Mouse (Mus musculus) cerebral cortex, adult 2 months (tissue): ENCODE data around the gene Hoxb8.

ENCODE experiments used
- WGBS: fragments of 180-500 bp; shearing (Covaris S2); methylation state at CpG from one replicate; pipeline ENCODE4 v1.1.7; 2018; 5-methylcytosine and 5-hydroxymethylcytosine counted together

Gene Hoxb8

GRCm38 (mm10) chr11:96268031-96268745, 13.5 kb upstream of the Hoxb8 start:
- WGBS = 4% methylated on average over 1 of the region's 1 CpGs

GRCm38 (mm10) chr11:96269869-96270268, 11.8 kb upstream of the Hoxb8 start:
- WGBS = 4% methylated on average over 19 of the region's 19 CpGs

DNA sequence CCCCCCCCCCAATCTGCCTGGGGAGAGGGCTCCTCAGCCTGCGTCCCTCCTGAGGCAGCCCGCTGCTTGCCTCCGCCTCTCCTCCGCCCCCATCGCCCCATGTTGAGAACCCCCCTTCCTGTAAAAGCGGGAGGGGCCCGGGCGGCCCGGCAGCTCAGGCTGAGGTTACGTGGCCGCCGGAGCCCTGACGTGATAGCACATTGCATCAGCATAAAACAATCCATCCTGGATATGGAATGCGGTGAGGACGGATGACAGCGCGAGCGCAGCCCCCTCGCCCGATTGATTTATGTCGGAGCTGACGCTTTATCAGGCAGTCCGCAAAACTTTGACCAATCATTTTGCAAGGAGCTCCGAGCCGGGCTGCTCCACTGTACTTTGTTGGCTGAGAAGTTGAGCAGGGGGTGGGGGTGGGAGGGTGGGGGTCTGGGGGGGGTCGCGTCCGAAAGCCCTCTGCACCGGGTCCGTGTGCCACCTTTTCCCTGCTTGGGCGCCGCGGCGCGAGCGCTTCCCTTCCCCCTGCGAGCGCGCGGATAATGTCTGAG, 10.6 kb upstream of the Hoxb8 start, which contains the start of gene Hoxb9:
Gene Hoxb9, plus strand, starts transcription at position 462 of the 545 bp plus-strand sequence.
- 1% methylated on average over 40 of the region's 40 CpGs for WGBS

GRCm38 (mm10) chr11:96271541-96272011, 10.1 kb upstream of the Hoxb8 start:
- WGBS = 2% methylated on average over 52 of the region's 52 CpGs

GRCm38 (mm10) chr11:96272024-96272921, 9.4 kb upstream of the Hoxb8 start:
- 2% methylated on average over 57 of the region's 58 CpGs for WGBS

DNA sequence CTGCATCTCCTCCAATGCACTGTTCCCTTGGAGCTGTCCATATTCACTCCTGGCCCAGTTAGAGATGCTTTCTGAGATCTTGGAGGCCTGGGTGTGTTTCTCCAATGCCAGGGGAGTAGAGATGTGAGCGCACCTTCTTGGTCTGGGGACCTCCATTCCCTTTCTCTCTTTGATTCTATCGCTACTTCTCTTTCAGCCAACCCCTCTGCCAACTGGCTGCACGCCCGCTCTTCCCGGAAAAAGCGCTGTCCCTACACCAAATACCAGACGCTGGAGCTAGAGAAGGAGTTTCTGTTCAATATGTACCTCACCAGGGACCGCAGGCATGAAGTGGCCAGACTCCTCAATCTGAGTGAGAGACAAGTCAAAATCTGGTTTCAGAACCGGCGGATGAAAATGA, 7.3 kb upstream of the Hoxb8 start:
- 12% methylated on average over 10 of the region's 10 CpGs for WGBS

- 9% methylated on average over 4 of the region's 4 CpGs for WGBS
Measured at GRCm38 (mm10) chr11:96275896-96276295, 5.8 kb upstream of the Hoxb8 start.

GRCm38 (mm10) chr11:96277151-96278044, 4.3 kb upstream of the Hoxb8 start:
- 3% methylated on average over 35 of the region's 35 CpGs for WGBS

GRCm38 (mm10) chr11:96278324-96278723, 3.4 kb upstream of the Hoxb8 start:
- WGBS = 17% methylated on average over 14 of the region's 14 CpGs

DNA sequence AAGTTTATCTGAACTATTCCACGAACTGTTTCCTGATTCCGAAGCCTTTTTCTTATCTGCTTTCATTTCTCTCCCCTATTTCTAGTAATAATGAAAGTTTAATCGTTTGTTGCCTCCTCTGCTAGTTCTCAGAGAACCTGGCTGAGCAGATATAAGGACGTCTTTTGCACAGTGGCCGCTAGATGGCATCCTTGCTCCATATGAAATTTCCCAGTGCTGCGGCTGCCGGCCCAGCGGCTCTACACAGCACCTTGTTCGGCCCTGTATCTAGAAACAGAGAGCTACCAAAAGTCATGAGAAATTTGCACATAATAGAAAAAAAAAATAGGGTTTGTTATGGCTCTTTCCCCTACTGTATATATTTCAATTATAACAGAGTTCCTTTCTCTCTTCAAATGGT, 2.9 kb upstream of the Hoxb8 start:
- WGBS = under 1% methylated on average over 9 of the region's 9 CpGs

DNA sequence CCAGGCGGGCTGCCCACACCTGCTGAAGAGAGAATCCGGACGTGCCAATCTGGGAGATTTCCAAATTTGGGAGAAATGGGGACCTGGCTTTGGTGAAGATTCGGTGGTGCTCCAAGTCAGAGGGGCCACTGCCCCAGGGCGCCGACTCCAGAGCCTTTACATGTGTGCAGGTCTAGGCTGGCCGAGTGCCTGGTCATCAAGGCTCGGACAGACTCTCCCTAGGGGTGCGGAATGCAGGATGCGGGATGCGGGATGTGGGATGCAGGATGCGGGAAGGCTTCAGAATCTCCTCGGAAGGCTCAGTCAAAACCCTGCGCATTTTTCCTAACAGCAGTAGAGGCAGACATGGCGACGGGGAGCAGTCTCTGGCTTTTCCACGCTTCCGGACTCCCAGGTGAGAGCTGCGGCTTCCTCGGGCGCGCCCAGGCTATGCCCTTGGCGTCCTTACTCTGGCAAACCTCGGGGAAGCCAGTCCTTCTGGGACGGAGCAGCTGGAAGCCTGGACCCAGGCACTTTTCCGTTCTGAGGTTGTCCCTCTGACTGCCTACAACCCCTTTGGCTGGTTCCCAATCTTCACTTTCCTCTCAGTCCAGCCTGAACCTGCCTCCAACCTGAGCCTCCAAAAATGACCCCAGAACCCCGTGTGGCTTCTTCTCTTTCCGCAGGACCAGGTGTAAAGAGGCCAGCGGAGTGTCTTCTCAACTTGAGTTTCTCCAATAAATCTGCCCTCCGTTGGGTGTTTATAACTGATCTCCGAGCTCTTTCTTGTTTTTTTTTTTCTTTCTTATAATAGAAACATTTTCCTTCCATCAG, 2.1 kb upstream of the Hoxb8 start:
- 3% methylated on average over 31 of the region's 31 CpGs for WGBS

DNA sequence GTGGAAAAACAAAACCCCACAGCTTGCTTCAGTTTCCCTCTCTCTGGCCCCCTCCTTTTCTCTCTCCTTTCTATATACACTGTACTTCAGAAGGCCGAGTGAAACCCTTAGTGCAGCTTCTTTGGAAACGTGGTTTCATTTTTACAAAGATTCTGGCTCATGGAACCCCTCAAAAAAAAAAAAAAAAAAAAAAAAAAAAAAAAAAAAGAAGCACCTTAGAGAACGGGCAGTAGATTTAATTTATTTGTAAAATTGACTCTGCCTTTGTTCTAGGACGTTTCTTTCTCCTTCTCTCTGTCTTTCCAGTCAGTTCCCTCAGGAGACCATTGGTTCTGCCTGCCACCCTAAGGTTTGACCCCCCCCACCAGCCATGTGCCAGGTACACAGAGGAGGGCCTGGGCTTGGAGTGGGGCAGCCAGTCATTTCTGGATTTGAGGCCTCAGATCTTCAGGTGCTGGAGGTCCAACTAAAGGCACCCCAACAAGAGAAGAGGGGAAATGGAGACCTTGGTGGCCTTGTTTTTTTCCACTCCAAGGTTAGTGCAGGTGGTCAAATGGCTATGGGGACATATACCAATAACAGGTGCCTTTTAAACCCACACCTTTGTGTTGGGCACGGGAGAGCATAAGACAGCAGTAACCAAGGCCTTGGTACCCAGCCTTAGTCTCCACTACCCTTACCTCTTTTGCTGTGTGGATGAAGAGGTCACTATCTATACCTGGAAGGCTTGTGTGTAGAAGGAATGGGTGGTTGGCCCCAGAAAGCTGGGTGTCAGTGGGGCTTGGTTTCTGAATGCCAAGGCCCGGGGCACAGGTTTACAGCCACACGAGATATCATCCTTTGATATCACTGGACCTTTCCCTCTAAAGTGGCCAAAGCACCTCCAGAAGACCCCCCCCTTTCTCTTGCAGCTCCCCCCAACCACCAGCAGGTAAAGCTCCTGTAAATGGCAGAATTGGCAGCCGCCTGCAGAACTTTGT, 1.0 kb upstream of the Hoxb8 start:
- WGBS = 15% methylated on average over 8 of the region's 8 CpGs

- WGBS = 7% methylated on average over 18 of the region's 18 CpGs
Measured at GRCm38 (mm10) chr11:96281396-96281795, 309 bp upstream of the Hoxb8 start.

GRCm38 (mm10) chr11:96282795-96283430, 1.2 kb downstream of the Hoxb8 start:
- WGBS = 3% methylated on average over 49 of the region's 49 CpGs

- 2% methylated on average over 48 of the region's 49 CpGs for WGBS
Measured at GRCm38 (mm10) chr11:96284041-96284749, 2.5 kb downstream of the Hoxb8 start.

DNA sequence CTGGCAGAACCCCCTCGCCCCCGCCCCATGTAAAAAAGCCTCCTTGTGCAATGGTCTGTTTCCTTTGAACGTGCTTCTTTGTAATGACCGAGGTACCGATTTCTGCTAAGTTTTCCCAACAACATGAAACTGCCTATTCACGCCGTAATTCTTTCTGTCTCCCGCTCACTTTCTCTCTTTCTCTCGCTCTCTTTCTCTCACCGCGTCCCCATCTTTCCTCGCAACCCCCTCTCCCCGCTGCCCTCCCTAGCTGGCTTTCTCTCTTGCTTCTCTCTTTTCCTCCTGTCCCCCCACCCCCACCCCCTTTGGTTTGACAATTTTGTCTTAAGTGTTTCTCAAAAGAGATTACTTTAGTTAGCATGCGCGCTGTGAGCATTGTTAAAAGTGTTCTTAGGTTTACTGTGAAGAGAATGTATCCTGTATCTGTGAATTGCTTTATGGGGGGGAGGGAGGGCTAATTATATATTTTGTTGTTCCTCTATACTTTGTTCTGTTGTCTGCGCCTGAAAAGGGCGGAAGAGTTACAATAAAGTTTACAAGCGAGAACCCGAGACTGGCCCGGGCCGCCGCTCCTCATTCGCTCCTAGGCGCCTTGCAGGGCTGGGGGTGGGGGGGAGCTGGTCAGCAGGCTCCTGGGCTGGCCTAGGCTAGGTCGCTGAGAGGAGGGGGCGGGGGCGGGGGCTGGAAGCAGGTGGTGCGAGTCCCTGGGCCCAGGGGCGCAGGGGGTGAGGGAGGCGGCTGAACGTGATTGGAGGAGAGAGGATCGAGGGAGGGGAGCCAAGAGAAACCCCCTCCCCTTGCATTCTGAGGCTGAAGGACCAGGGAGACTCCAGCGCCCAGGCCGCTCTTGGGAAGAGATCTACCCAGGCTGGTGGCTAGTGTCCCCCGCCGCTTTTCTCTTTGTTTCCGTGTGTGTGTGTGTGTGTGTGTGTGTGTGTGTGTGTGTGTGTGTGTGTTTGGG, 3.3 kb downstream of the Hoxb8 start:
- WGBS = 3% methylated on average over 37 of the region's 37 CpGs
